Mouse (Mus musculus) intestine, embryonic 15.5 days (tissue): ENCODE measurements around the gene B3galt1. TPM values are rescaled to one million over a fixed set of nuclear protein-coding genes. Genes with fewer than 3 reads are reported as not detected.

Experiments
- ATAC-seq: fragments of 200-750 bp; cut with Nextera tagmentation; 2 replicates; pipeline ENCODE4 v1.8.0; 2017; ENCODE audit warnings: moderate TSS enrichment, moderate library complexity
- H3K27ac ChIP-seq: fragments of 300-500 bp; sonication (generic); 2 replicates; pipeline ENCODE4 v1.5.1; 2015; ENCODE audit warnings: mild to moderate bottlenecking, inconsistent platforms
- H3K27me3 ChIP-seq: fragments of 300-500 bp; sonication (generic); replicated peaks from 2 replicates; pipeline ENCODE4 v1.6.1; 2015; ENCODE audit warnings: inconsistent platforms
- H3K36me3 ChIP-seq: fragments of 300-500 bp; sonication (generic); 2 replicates; pipeline ENCODE4 v1.6.1; 2015; ENCODE audit warnings: inconsistent platforms
- H3K4me1 ChIP-seq: fragments of 300-500 bp; sonication (generic); replicated peaks from 2 replicates; pipeline ENCODE4 v1.6.1; 2015; ENCODE audit warnings: inconsistent platforms
- H3K4me2 ChIP-seq: fragments of 300-500 bp; sonication (generic); replicated peaks from 2 replicates; pipeline ENCODE4 v1.6.1; 2015; ENCODE audit warnings: mild to moderate bottlenecking, inconsistent platforms
- H3K4me3 ChIP-seq: fragments of 300-500 bp; sonication (generic); replicated peaks from 2 replicates; pipeline ENCODE4 v1.5.1; 2015; ENCODE audit warnings: inconsistent platforms
- H3K9ac ChIP-seq: fragments of 300-500 bp; sonication (generic); 2 replicates; pipeline ENCODE4 v1.6.1; 2015; ENCODE audit warnings: inconsistent platforms
- H3K9me3 ChIP-seq: fragments of 300-500 bp; sonication (generic); 2 replicates; pipeline ENCODE4 v1.6.1; 2016; ENCODE audit warnings: inconsistent platforms
- WGBS: fragments of 180-500 bp; shearing (Covaris S2); methylation state at CpG from one replicate; pipeline ENCODE4 v1.1.7; 2015; 5-methylcytosine and 5-hydroxymethylcytosine counted together
- polyA plus RNA-seq: library from polyadenylated mRNA; unstranded; fragments of >200 nt; fragmentation: Nextera tagmentation; extraction: Ambion mirVana; gene quantifications from 2 replicates; pipeline ENCODE4 v1.2.1, GENCODE M21; 2015

The B3galt1 gene
- polyA plus RNA-seq, 1 experiment from 2014 or later, result 4.1 TPM

DNA sequence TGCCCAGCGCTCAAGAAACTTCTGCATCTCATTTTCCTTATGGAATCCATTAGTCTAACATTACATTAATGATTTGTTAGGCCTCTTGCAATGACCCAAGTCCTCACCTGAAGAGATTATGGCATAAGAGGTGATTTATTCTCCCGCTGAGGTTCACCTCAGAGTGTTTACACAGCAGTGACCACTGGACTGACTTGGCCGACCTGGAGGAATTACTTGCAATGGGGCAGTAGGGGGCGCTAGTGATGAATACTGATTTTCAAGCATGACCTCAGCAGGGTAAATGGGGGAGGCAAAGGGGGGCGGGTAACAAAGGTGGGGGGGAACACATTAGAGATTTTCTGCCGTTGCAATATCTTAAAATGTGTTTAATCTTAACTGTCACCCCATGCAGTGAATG is 559.1 kb downstream of the B3galt1 start:
- Histone ChIP-seq H3K9ac (no peak overlapping the region), H3K27ac (no peak overlapping the region), H3K4me1 (no peaks in the 10 kb centered on the region), H3K4me2 (no peak overlapping the region), H3K4me3 (no peak overlapping the region), H3K27me3 (no peaks in the 10 kb centered on the region), H3K36me3 (no peaks in the 10 kb centered on the region), H3K9me3 (no peaks in the 10 kb centered on the region)
- 56% methylated on average over 6 of the region's 6 CpGs for WGBS
- ATAC-seq, result no peak

DNA sequence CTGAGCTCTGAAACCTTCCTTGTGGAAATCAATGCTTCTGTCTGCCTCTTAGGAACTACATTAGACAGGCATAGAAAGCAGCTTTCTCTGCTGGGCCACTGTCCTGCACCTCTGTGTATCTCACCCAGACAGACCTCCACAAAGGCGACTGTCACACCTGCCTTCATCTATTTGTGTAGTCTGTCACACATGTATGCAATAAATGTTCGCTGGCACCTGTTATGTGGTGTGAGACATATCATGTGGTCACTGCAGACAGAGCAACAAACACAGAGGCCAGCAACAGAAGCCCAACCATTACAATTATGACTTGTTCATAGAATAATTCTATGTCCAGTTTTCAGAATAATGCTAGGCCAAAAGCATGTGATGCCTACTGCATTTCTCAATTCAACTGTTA is 575.4 kb downstream of the B3galt1 start:
- H3K9ac ChIP-seq, result no peak overlapping the region
- no peak overlapping the region for H3K4me3 ChIP-seq
- no peaks in the 10 kb centered on the region for H3K9me3 ChIP-seq
- no peaks in the 10 kb centered on the region for H3K4me1 ChIP-seq
- H3K4me2 ChIP-seq, result no peak overlapping the region
- ATAC-seq, result no peak
- no peak overlapping the region for H3K27ac ChIP-seq
- H3K36me3 ChIP-seq, result no peaks in the 10 kb centered on the region
- WGBS, result 83% methylated on average over 2 of the region's 2 CpGs
- no peaks in the 10 kb centered on the region for H3K27me3 ChIP-seq

- Histone ChIP-seq H3K4me3 (no peak overlapping the region), H3K4me1 (no peaks in the 10 kb centered on the region), H3K36me3 (no peaks in the 10 kb centered on the region), H3K9me3 (no peaks in the 10 kb centered on the region), H3K27ac (no peak overlapping the region), H3K9ac (no peak overlapping the region), H3K27me3 (no peaks in the 10 kb centered on the region), H3K4me2 (no peak overlapping the region)
- ATAC-seq, result no peak
- WGBS, result 56% methylated on average over 2 of the region's 2 CpGs
Measured at GRCm38 (mm10) chr2:68143292-68143691, 577.6 kb downstream of the B3galt1 start.

- Histone ChIP-seq H3K4me3 (no peak overlapping the region), H3K27ac (no peak overlapping the region), H3K4me2 (no peak overlapping the region), H3K9ac (no peak overlapping the region), H3K36me3 (no peaks in the 10 kb centered on the region), H3K27me3 (no peaks in the 10 kb centered on the region), H3K4me1 (no peaks in the 10 kb centered on the region), H3K9me3 (no peaks in the 10 kb centered on the region)
- no peak for ATAC-seq
- WGBS, result 95% methylated on average over 5 of the region's 5 CpGs
Measured at GRCm38 (mm10) chr2:68159751-68160150, 594.1 kb downstream of the B3galt1 start.

DNA sequence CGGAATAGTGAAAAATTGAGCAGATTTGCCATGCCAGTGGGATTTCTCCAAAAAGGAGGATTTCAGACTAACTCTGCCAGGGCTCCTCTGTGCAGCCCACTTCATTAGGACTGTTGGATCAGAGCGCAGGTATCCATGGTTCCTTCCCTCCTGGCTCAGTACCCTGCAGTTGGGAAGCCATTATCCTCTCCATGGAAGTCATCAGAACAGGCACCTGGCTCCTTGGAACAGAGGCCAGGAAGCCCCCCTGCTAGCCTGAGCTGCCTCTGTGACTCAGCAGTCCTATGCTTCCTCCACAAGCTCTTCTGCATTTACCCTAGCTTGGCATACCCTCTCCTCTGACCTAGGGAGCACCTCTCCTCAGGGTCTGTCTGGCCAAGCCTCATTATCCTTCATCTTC is 594.9 kb downstream of the B3galt1 start:
- no peak for ATAC-seq
- Histone ChIP-seq H3K36me3 (no peaks in the 10 kb centered on the region), H3K27me3 (no peaks in the 10 kb centered on the region), H3K9ac (no peak overlapping the region), H3K4me1 (no peaks in the 10 kb centered on the region), H3K4me3 (no peak overlapping the region), H3K27ac (no peak overlapping the region), H3K9me3 (no peaks in the 10 kb centered on the region), H3K4me2 (no peak overlapping the region)
- 91% methylated on average over 2 of the region's 2 CpGs for WGBS

DNA sequence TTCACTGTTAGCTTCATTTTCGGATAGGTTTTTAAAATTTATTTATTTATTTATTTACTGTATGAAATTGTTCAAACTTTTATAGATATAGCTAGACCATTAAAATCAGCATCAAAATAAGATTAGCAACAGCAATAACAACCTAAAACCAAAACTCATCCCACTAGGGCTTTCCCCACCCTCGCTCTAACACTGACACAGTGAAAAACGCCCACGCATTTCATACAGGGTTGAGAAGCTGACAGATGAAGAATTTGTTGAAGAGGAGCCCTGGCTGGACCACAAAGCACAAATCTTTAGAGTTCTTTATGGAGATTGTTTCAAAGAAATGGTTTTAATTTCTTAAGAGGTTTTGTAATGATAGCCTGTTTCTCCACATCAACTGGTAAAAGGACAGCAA is 596.3 kb downstream of the B3galt1 start:
- no peak overlapping the region for H3K9ac ChIP-seq
- H3K4me3 ChIP-seq, result no peak overlapping the region
- ATAC-seq, result no peak
- no peaks in the 10 kb centered on the region for H3K9me3 ChIP-seq
- H3K36me3 ChIP-seq, result no peaks in the 10 kb centered on the region
- 86% methylated on average over 4 of the region's 4 CpGs for WGBS
- H3K4me2 ChIP-seq, result no peak overlapping the region
- H3K27ac ChIP-seq, result no peak overlapping the region
- no peaks in the 10 kb centered on the region for H3K27me3 ChIP-seq
- H3K4me1 ChIP-seq, result no peaks in the 10 kb centered on the region

GRCm38 (mm10) chr2:68171306-68171705 is 605.6 kb downstream of the B3galt1 start:
- Histone ChIP-seq H3K4me1 (no peaks in the 10 kb centered on the region), H3K36me3 (no peaks in the 10 kb centered on the region), H3K4me2 (no peak overlapping the region), H3K27ac (no peak overlapping the region), H3K9me3 (no peaks in the 10 kb centered on the region), H3K27me3 (no peaks in the 10 kb centered on the region), H3K4me3 (no peak overlapping the region), H3K9ac (no peak overlapping the region)
- no peak for ATAC-seq
- WGBS, result 67% methylated on average over 10 of the region's 10 CpGs

Other genes starting within 250 kb of the B3galt1 start
- gene Gm21830, start 152.1 kb upstream of the B3galt1 start, polyA plus RNA-seq, result not detected in 2 replicates
- not detected in 2 replicates for gene Gm26727, start 132.7 kb upstream of the B3galt1 start, polyA plus RNA-seq
- gene Xirp2, start 119.9 kb upstream of the B3galt1 start, polyA plus RNA-seq, result not detected in 2 replicates